Comparison of ENCODE assay signal across 21 mouse cellular contexts in genomic region chr3:98563831-98564230, GRCm38 (mm10). TPM values are rescaled to one million over a fixed set of nuclear protein-coding genes. Genes with fewer than 3 reads are reported as not detected.
"Had no signal": no experiment of that assay in that cellular context is flagged by ENCODE, and none has a peak within 500 bp of the region (broad histone marks: within the 10 kb centered on the region; RNA-seq: fewer than 3 reads in every experiment).

No protein-coding gene starts in this region.

RNA-seq across cellular contexts. Expression of gene Gm10681, which starts 24.8 kb away (rescaled TPM):
- polyA plus RNA-seq: heart, embryonic 11.5 days; heart, embryonic 12.5 days; heart, embryonic 13.5 days; heart, embryonic 14.5 days; heart, embryonic 15.5 days; heart, embryonic 16.5 days; heart, postnatal 0 days; hindbrain, embryonic 10.5 days; hindbrain, embryonic 11.5 days; hindbrain, embryonic 12.5 days; hindbrain, embryonic 13.5 days; hindbrain, embryonic 15.5 days; hindbrain, embryonic 16.5 days; hindbrain, postnatal 0 days; inflammation-experienced regulatory T-cells, adult 6 months; intestine, embryonic 14.5 days; intestine, embryonic 15.5 days; intestine, embryonic 16.5 days; intestine, postnatal 0 days; large intestine, adult 2 months had no signal

RNA-seq across cellular contexts. Expression of gene Hsd3b4, which starts 53.5 kb away (rescaled TPM):
- polyA plus RNA-seq: heart, embryonic 11.5 days; heart, embryonic 12.5 days; heart, embryonic 13.5 days; heart, embryonic 14.5 days; heart, embryonic 15.5 days; heart, embryonic 16.5 days; heart, postnatal 0 days; hindbrain, embryonic 10.5 days; hindbrain, embryonic 11.5 days; hindbrain, embryonic 12.5 days; hindbrain, embryonic 13.5 days; hindbrain, embryonic 14.5 days; hindbrain, embryonic 15.5 days; hindbrain, embryonic 16.5 days; hindbrain, postnatal 0 days; inflammation-experienced regulatory T-cells, adult 6 months; intestine, embryonic 14.5 days; intestine, embryonic 15.5 days; intestine, embryonic 16.5 days; intestine, postnatal 0 days; large intestine, adult 2 months had no signal
